Mouse (Mus musculus): ENCODE measurements around the gene Spag17. TPM values are rescaled to one million over a fixed set of nuclear protein-coding genes. Genes with fewer than 3 reads are reported as not detected.

Spag17 gene
- polyA plus RNA-seq, 1 experiment, result not detected

DNA sequence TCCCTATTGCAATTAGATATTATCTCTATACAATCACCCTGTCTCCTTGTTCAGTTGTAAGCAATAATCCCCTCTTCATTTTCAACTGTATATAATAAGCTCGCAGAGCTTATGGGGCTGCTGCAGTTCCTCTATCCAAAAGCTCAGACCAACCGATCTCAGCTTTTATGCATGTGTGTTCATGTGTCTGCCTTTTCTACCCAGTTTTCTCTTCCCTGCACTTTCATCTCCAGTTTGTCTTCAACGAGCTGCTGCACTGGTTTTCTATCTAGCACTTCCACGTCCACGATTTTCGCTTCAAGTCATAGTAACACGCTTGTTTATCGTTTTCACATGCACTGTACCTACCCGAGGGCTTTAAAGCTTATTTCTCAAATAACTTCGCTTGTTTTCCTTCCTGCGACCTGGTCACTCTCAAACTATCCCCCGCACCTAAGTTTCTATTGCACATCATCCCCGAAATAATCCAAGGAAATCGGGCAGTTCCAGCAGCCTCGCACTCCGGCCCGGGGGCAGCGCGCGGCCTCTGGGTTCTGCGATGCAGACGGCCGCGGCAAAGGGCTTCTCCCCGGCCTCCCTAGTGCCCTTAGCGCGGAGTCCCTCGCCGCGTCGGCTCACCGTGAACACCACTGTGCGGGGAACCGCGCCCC, 276.6 kb downstream of the Spag17 start:
- H3K79me2 ChIP-seq (ENCODE audit: control insufficient read depth, insufficient read depth), result peaks cover 26% of the 10 kb centered on the region
- peak overlapping the region; percentile 84 for H3K4me2 ChIP-seq (ENCODE audit: low read depth)
- TF ChIP-seq E2F4 (IDR thresholded peaks at IDR 0.05; ENCODE audit: insufficient read depth) (no peak), MYOG (IDR thresholded peaks at IDR 0.05; ENCODE audit: control insufficient read depth in 1 of 3, insufficient read depth in 1 of 3, insufficient read length in 2 of 3, low read depth in 2 of 3) (no peak), TCF12 (IDR thresholded peaks at IDR 0.05; ENCODE audit: insufficient read depth, poor library complexity, severe bottlenecking) (no peak), CEBPB (IDR thresholded peaks at IDR 0.05; ENCODE audit: insufficient read depth, poor library complexity, severe bottlenecking) (no peak), POLR2A (IDR thresholded peaks at IDR 0.05; ENCODE audit: insufficient read length, low read depth) (no peak), REST (IDR thresholded peaks at IDR 0.05; ENCODE audit: insufficient read depth, insufficient read length) (no peak), TCF3 (IDR thresholded peaks at IDR 0.05; ENCODE audit: insufficient read length, low read depth) (no peak), SRF (IDR thresholded peaks at IDR 0.05; ENCODE audit: control insufficient read depth, insufficient read length, low read depth) (no peak), USF1 (IDR thresholded peaks at IDR 0.05; ENCODE audit: low read depth) (no peak), MAX (IDR thresholded peaks at IDR 0.05; ENCODE audit: low read depth) (no peak), POLR2AphosphoS2 (IDR thresholded peaks at IDR 0.05; ENCODE audit: insufficient read length, low read depth) (no peak), MYOD1 (IDR thresholded peaks at IDR 0.05; ENCODE audit: control insufficient read depth in 1 of 3, insufficient read length in 2 of 3, low read depth in 2 of 3) (no peak)
- no peaks in the 10 kb centered on the region for H3K27me3 ChIP-seq (ENCODE audit: control insufficient read depth, insufficient read depth, insufficient read length)
- peak overlapping the region; percentile 24 for H3ac ChIP-seq (ENCODE audit: control insufficient read depth, insufficient read length)
- peaks cover 6% of the 10 kb centered on the region for H3K36me3 ChIP-seq (ENCODE audit: control insufficient read depth, insufficient read depth)
- H3K4me3 ChIP-seq, result peak overlapping the region; percentile 79

GRCm38 (mm10) chr3:100162315-100163105, 277.3 kb downstream of the Spag17 start, which contains the start of the genes Gdap2 and Wdr3:
Gdap2 (plus strand) TSS chr3:100162381.
Wdr3 (minus strand) TSS chr3:100162407.
- H3K27me3 ChIP-seq (ENCODE audit: control insufficient read depth, insufficient read depth, insufficient read length), result no peaks in the 10 kb centered on the region
- peak within 1 kb of the TSS; percentile 79 for H3K4me3 ChIP-seq
- peak within 1 kb of the TSS; percentile 24 for H3ac ChIP-seq (ENCODE audit: control insufficient read depth, insufficient read length)
- H3K79me2 ChIP-seq (ENCODE audit: control insufficient read depth, insufficient read depth), result peaks cover 26% of the 10 kb centered on the region
- no peaks in the 10 kb centered on the region for H3K36me3 ChIP-seq (ENCODE audit: control insufficient read depth, insufficient read depth)
- no peak for TF ChIP-seq MYOD1 (IDR thresholded peaks at IDR 0.05; ENCODE audit: control insufficient read depth in 1 of 3, insufficient read length in 2 of 3, low read depth in 2 of 3)
- TF ChIP-seq CEBPB (IDR thresholded peaks at IDR 0.05; ENCODE audit: insufficient read depth, poor library complexity, severe bottlenecking), result no peak
- no peak for TF ChIP-seq MAX (IDR thresholded peaks at IDR 0.05; ENCODE audit: low read depth)
- TF ChIP-seq E2F4 (IDR thresholded peaks at IDR 0.05; ENCODE audit: insufficient read depth), result no peak
- TF ChIP-seq MYOG (IDR thresholded peaks at IDR 0.05; ENCODE audit: control insufficient read depth in 1 of 3, insufficient read depth in 1 of 3, insufficient read length in 2 of 3, low read depth in 2 of 3), result no peak
- TF ChIP-seq POLR2A (IDR thresholded peaks at IDR 0.05; ENCODE audit: insufficient read length, low read depth), result peak; percentile 92
- no peak for TF ChIP-seq SRF (IDR thresholded peaks at IDR 0.05; ENCODE audit: control insufficient read depth, insufficient read length, low read depth)
- no peak for TF ChIP-seq REST (IDR thresholded peaks at IDR 0.05; ENCODE audit: insufficient read depth, insufficient read length)
- peak; percentile 93 for TF ChIP-seq POLR2AphosphoS2 (IDR thresholded peaks at IDR 0.05; ENCODE audit: insufficient read length, low read depth)
- no peak for TF ChIP-seq TCF12 (IDR thresholded peaks at IDR 0.05; ENCODE audit: insufficient read depth, poor library complexity, severe bottlenecking)
- TF ChIP-seq TCF3 (IDR thresholded peaks at IDR 0.05; ENCODE audit: insufficient read length, low read depth), result no peak
- TF ChIP-seq USF1 (IDR thresholded peaks at IDR 0.05; ENCODE audit: low read depth), result no peak
- peak within 1 kb of the TSS; percentile 90 for H3K4me2 ChIP-seq (ENCODE audit: low read depth)

DNA sequence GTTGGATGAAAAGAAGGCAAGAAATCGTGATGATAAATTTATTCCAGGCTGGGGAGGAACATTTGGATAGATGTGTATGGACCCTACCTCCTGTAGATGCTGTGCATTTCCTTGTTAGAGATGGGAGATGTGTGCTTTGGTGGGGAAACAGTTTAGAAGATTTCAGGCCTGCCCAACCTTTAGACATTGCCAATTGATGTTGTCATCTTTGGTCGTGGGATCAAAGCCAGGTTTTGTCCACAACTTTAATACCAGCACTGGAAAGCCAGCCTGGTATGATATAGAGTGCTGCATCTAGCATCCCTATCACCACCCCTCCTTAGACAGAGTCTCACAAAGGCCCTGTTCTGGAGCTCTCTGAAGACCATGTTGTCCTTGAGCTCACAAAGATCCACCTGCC, 278.4 kb downstream of the Spag17 start:
- Histone ChIP-seq H3K79me2 (ENCODE audit: control insufficient read depth, insufficient read depth) (peaks cover 26% of the 10 kb centered on the region), H3K36me3 (ENCODE audit: control insufficient read depth, insufficient read depth) (no peaks in the 10 kb centered on the region), H3K4me3 (peak overlapping the region; percentile 79), H3K4me2 (ENCODE audit: low read depth) (peak overlapping the region; percentile 90), H3K27me3 (ENCODE audit: control insufficient read depth, insufficient read depth, insufficient read length) (no peaks in the 10 kb centered on the region), H3ac (ENCODE audit: control insufficient read depth, insufficient read length) (no peak overlapping the region)
- TF ChIP-seq CEBPB (IDR thresholded peaks at IDR 0.05; ENCODE audit: insufficient read depth, poor library complexity, severe bottlenecking) (no peak), POLR2AphosphoS2 (IDR thresholded peaks at IDR 0.05; ENCODE audit: insufficient read length, low read depth) (no peak), TCF12 (IDR thresholded peaks at IDR 0.05; ENCODE audit: insufficient read depth, poor library complexity, severe bottlenecking) (no peak), E2F4 (IDR thresholded peaks at IDR 0.05; ENCODE audit: insufficient read depth) (no peak), MYOD1 (IDR thresholded peaks at IDR 0.05; ENCODE audit: control insufficient read depth in 1 of 3, insufficient read length in 2 of 3, low read depth in 2 of 3) (no peak), MYOG (IDR thresholded peaks at IDR 0.05; ENCODE audit: control insufficient read depth in 1 of 3, insufficient read depth in 1 of 3, insufficient read length in 2 of 3, low read depth in 2 of 3) (no peak), MAX (IDR thresholded peaks at IDR 0.05; ENCODE audit: low read depth) (no peak), REST (IDR thresholded peaks at IDR 0.05; ENCODE audit: insufficient read depth, insufficient read length) (no peak), TCF3 (IDR thresholded peaks at IDR 0.05; ENCODE audit: insufficient read length, low read depth) (no peak), POLR2A (IDR thresholded peaks at IDR 0.05; ENCODE audit: insufficient read length, low read depth) (no peak), SRF (IDR thresholded peaks at IDR 0.05; ENCODE audit: control insufficient read depth, insufficient read length, low read depth) (no peak), USF1 (IDR thresholded peaks at IDR 0.05; ENCODE audit: low read depth) (no peak)

- Histone ChIP-seq H3K4me2 (ENCODE audit: low read depth) (no peak overlapping the region), H3ac (ENCODE audit: control insufficient read depth, insufficient read length) (no peak overlapping the region), H3K4me3 (no peak overlapping the region), H3K79me2 (ENCODE audit: control insufficient read depth, insufficient read depth) (peaks cover 26% of the 10 kb centered on the region), H3K36me3 (ENCODE audit: control insufficient read depth, insufficient read depth) (no peaks in the 10 kb centered on the region), H3K27me3 (ENCODE audit: control insufficient read depth, insufficient read depth, insufficient read length) (no peaks in the 10 kb centered on the region)
- TF ChIP-seq MYOD1 (IDR thresholded peaks at IDR 0.05; ENCODE audit: control insufficient read depth in 1 of 3, insufficient read length in 2 of 3, low read depth in 2 of 3) (no peak), POLR2A (IDR thresholded peaks at IDR 0.05; ENCODE audit: insufficient read length, low read depth) (no peak), SRF (IDR thresholded peaks at IDR 0.05; ENCODE audit: control insufficient read depth, insufficient read length, low read depth) (no peak), E2F4 (IDR thresholded peaks at IDR 0.05; ENCODE audit: insufficient read depth) (no peak), MYOG (IDR thresholded peaks at IDR 0.05; ENCODE audit: control insufficient read depth in 1 of 3, insufficient read depth in 1 of 3, insufficient read length in 2 of 3, low read depth in 2 of 3) (no peak), TCF12 (IDR thresholded peaks at IDR 0.05; ENCODE audit: insufficient read depth, poor library complexity, severe bottlenecking) (no peak), TCF3 (IDR thresholded peaks at IDR 0.05; ENCODE audit: insufficient read length, low read depth) (no peak), CEBPB (IDR thresholded peaks at IDR 0.05; ENCODE audit: insufficient read depth, poor library complexity, severe bottlenecking) (no peak), REST (IDR thresholded peaks at IDR 0.05; ENCODE audit: insufficient read depth, insufficient read length) (no peak), MAX (IDR thresholded peaks at IDR 0.05; ENCODE audit: low read depth) (no peak)
These were observed 279.8 kb downstream of the Spag17 start for GRCm38 (mm10) chr3:100164991-100165390.

All from myocyte (in vitro differentiated cells).